Mouse (Mus musculus) ES-E14 (cell line): ENCODE data around the gene Slfn8. TPM values are rescaled to one million over a fixed set of nuclear protein-coding genes. Genes with fewer than 3 reads are reported as not detected.
A peak's percentile ranks its signal among the peaks of the same experiment; 100 is the strongest.
"Not testable (repeated sequence)": the region's sequence is repeated elsewhere in the genome, so short reads cannot be mapped to it uniquely, and the experiment has no call there.

ENCODE experiments used
- DNase-seq: peaks from one replicate; pipeline ENCODE4 v3.0.0-alpha.2; 2013; ENCODE audit warnings: low read depth, low spot score
- H3K27ac ChIP-seq: 2 replicates; pipeline ENCODE4 v1.5.1; 2012; ENCODE audit warnings: low read depth, mild to moderate bottlenecking, low read length, moderate library complexity, mixed read lengths; ENCODE audit not compliant: poor library complexity, insufficient read depth, severe bottlenecking
- H3K36me3 ChIP-seq: 2 replicates; pipeline ENCODE4 v1.6.1; 2012; ENCODE audit warnings: mild to moderate bottlenecking, low read length, moderate library complexity, mixed read lengths; ENCODE audit not compliant: control insufficient read depth, poor library complexity, insufficient read depth, severe bottlenecking
- H3K4me1 ChIP-seq, 2 experiments: fragments of 150-350 bp in 1 of 2; sonication (generic) in 1 of 2; 2 replicates each; pipeline ENCODE4 v1.6.1; 2012; ENCODE audit warnings: low read length in 2 of 2, mild to moderate bottlenecking in 1 of 2, mixed read lengths in 1 of 2; ENCODE audit not compliant: control insufficient read depth in 2 of 2, insufficient read depth in 2 of 2, poor library complexity in 1 of 2
- H3K4me3 ChIP-seq, 2 experiments: fragments of 150-350 bp in 1 of 2; sonication (generic) in 1 of 2; 2 replicates each; pipeline ENCODE4 v1.5.1; 2012; ENCODE audit warnings: low read length in 2 of 2, low read depth in 1 of 2, mild to moderate bottlenecking in 1 of 2, mixed read lengths in 1 of 2; ENCODE audit not compliant: insufficient read depth in 1 of 2, poor library complexity in 1 of 2, severe bottlenecking in 1 of 2
- H3K9ac ChIP-seq: 2 replicates; pipeline ENCODE4 v1.6.1; 2012; ENCODE audit warnings: low read depth, mild to moderate bottlenecking, low read length, mixed read lengths; ENCODE audit not compliant: poor library complexity, insufficient read depth, severe bottlenecking
- H3K9me3 ChIP-seq: fragments of 150-350 bp; sonication (generic); 2 replicates; pipeline ENCODE4 v1.6.1; 2012; ENCODE audit warnings: low read depth, mild to moderate bottlenecking, low read length; ENCODE audit not compliant: control insufficient read depth, insufficient read depth
- CHD2 ChIP-seq: IDR thresholded peaks from 2 replicates; pipeline ENCODE4 v1.6.1; 2014; ENCODE audit warnings: mild to moderate bottlenecking, low read depth, low read length, inconsistent platforms
- HCFC1 ChIP-seq: IDR thresholded peaks from 2 replicates; pipeline ENCODE4 v1.6.1; 2012; ENCODE audit warnings: low read length, inconsistent platforms, borderline replicate concordance; ENCODE audit not compliant: insufficient read depth
- MAFK ChIP-seq: IDR thresholded peaks from 2 replicates; pipeline ENCODE4 v1.6.1; 2014; ENCODE audit warnings: mild to moderate bottlenecking, low read depth, low read length, inconsistent platforms; ENCODE audit not compliant: insufficient read depth
- ZC3H11A ChIP-seq: IDR thresholded peaks from 2 replicates; pipeline ENCODE4 v1.6.1; 2012; ENCODE audit warnings: low read depth, mild to moderate bottlenecking, inconsistent platforms, low read length, borderline replicate concordance
- ZNF384 ChIP-seq: IDR thresholded peaks from 2 replicates; pipeline ENCODE4 v1.6.1; 2012; ENCODE audit warnings: low read depth, low read length, inconsistent platforms
- in situ Hi-C, 2 experiments: fragments of 600-800 bp; cut with MboI; formaldehyde crosslinking; loops; one replicate each; pipeline ENCODE4 v1.15.1; 2025; ENCODE audit warnings: low sequenced_read_pairs in 2 of 2, inconsistent platforms in 1 of 2; ENCODE audit not compliant: unreplicated experiment in 2 of 2
- total RNA-seq: library from RNA; depleted of rRNA; stranded (reverse); fragments of 300-350 nt; gene quantifications from 2 replicates; pipeline ENCODE4 v1.2.3, GENCODE M21; 2012

Gene Slfn8
- total RNA-seq, 1 experiment, result 2.3 TPM

GRCm38 (mm10) chr11:83039796-83040195 lies 19.2 kb upstream of the Slfn8 start:
- H3K4me3 ChIP-seq, result peak overlapping the region; percentile 51 to 68; a peak in 3 of 4 replicates
- no peaks in the 10 kb centered on the region; a peak in 1 of 4 replicates for H3K4me1 ChIP-seq
- in situ Hi-C loops, result loop anchor here in 1 of 2 experiments (10.0 kb wide), 1 partner anchor 125 kb away; the partner anchor contains the start of gene Unc45b
- 0 out of 2 replicates have a peak overlapping the region, but pooled peaks have one; percentile 26 for H3K9ac ChIP-seq
- H3K9me3 ChIP-seq, result no peaks in the 10 kb centered on the region
- no peak for DNase-seq
- TF ChIP-seq MAFK (no peak), ZNF384 (no peak), ZC3H11A (no peak), CHD2 (no peak), HCFC1 (no peak)
- H3K36me3 ChIP-seq, result no peaks in the 10 kb centered on the region
- H3K27ac ChIP-seq, result no peak overlapping the region

DNA sequence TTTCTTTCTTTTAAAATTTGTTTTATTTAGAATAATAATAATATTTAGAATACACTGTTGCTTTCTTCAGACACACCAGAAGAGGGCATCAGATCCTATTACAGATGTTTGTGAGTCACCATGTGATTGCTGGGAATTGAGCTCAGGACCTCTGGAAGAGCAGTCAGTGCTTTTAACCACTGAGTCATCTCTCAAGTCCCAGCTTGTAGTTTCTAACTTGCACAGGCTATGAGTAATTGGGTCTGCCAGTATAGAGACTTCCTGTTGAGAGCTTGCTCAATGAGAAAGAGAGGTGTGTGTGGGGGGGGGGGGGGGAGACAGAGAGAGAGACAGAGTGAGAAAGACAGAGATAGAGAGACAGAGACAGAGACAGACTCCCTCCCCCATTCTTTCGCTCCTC lies 18.5 kb upstream of the Slfn8 start:
- H3K27ac ChIP-seq, result no peak overlapping the region
- H3K4me1 ChIP-seq, result no peaks in the 10 kb centered on the region; a peak in 1 of 4 replicates
- in situ Hi-C loops, result no loop called here
- H3K36me3 ChIP-seq, result no peaks in the 10 kb centered on the region
- no peaks in the 10 kb centered on the region for H3K9me3 ChIP-seq
- H3K4me3 ChIP-seq, result no peak overlapping the region
- H3K9ac ChIP-seq, result no peak overlapping the region
- no peak for TF ChIP-seq MAFK
- DNase-seq, result no peak

GRCm38 (mm10) chr11:83038686-83039085 lies 18.1 kb upstream of the Slfn8 start:
- H3K27ac ChIP-seq, in situ Hi-C loops, H3K9me3 ChIP-seq, DNase-seq, H3K9ac ChIP-seq, H3K4me3 ChIP-seq, H3K36me3 ChIP-seq, H3K4me1 ChIP-seq: not testable (repeated sequence)

- H3K27ac ChIP-seq, in situ Hi-C loops, H3K36me3 ChIP-seq, H3K4me1 ChIP-seq, DNase-seq, H3K9me3 ChIP-seq: not testable (repeated sequence)
- H3K9ac ChIP-seq, result peak overlapping the region; percentile 82
- peak overlapping the region; percentile 46 to 61 for H3K4me3 ChIP-seq
Measured at GRCm38 (mm10) chr11:83019561-83020519, 770 bp downstream of the Slfn8 start.

DNA sequence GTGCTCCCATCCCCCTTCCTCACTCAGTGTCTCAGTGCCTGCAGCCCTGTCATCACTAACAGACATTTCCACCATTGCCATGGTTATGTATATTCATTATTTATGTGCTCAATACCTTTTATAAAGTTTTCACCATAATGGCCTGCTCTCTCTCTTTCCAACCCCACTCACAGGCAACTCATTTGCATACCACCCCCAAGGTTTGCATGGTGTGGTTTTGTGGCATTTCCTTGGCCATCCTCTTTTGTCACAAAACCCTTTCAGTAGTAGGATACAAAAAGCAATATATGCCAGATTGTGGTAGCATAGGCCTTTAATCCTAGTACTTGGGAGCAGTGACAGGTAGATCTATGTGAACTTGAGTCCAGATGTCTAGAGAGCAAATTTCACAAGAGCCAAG lies 4.5 kb downstream of the Slfn8 start:
- peaks cover 3 to 7% of the 10 kb centered on the region in 2 experiments for H3K4me1 ChIP-seq
- in situ Hi-C loops, result no loop called here
- H3K9ac ChIP-seq, result no peak overlapping the region
- H3K36me3 ChIP-seq, result no peaks in the 10 kb centered on the region
- H3K9me3 ChIP-seq, result no peaks in the 10 kb centered on the region
- H3K4me3 ChIP-seq, result no peak overlapping the region
- no peak for TF ChIP-seq MAFK
- no peak for TF ChIP-seq CHD2
- TF ChIP-seq ZNF384, result no peak
- no peak for TF ChIP-seq HCFC1
- no peak for TF ChIP-seq ZC3H11A
- no peak for DNase-seq
- H3K27ac ChIP-seq, result no peak overlapping the region
